Mouse (Mus musculus) Patski (cell line): Measurements from ENCODE around the gene Vamp5. TPM values are rescaled to one million over a fixed set of nuclear protein-coding genes. Genes with fewer than 3 reads are reported as not detected.

Source experiments
- ATAC-seq: fragments of 100-300 bp; one replicate; pipeline ENCODE4 v1.8.0; 2021
- CTCF ChIA-PET: fragments of 350-600 bp; sonication (Branson Sonifier 250); formaldehyde crosslinking; loops from one replicate; lab custom pipeline; 2022; ENCODE audit warnings: inconsistent platforms; lab: Charles Lee
- POLR2A ChIA-PET: fragments of 350-600 bp; sonication (Branson Sonifier 250); formaldehyde crosslinking; loops from one replicate; lab custom pipeline; 2022; ENCODE audit warnings: antibody characterized with exemption, inconsistent platforms; lab: Charles Lee
- DNase-seq: peaks from one replicate; pipeline ENCODE4 v3.0.0-alpha.2; 2011; ENCODE audit warnings: low read depth, low spot score
- H3K27me3 ChIP-seq: fragments of 371-371 bp; one replicate; pipeline ENCODE4 v1.5.1; 2021
- CTCF ChIP-seq: fragments of 100-300 bp; IDR thresholded peaks from one replicate; pipeline ENCODE4 v1.5.1; 2021
- in situ Hi-C: fragments of 300-500 bp; cut with MboI; formaldehyde crosslinking; loops from 3 replicates; pipeline ENCODE4 v1.11.1; 2018; ENCODE audit warnings: low pct_unique_long_range_greater_than_20kb, mixed read lengths
- polyA plus RNA-seq: library from polyadenylated mRNA; unstranded; gene quantifications from one replicate; pipeline ENCODE4 v1.2.3, GENCODE M21; 2021

Gene Vamp5
- polyA plus RNA-seq, 1 experiment from 2014 or later: 33.2 TPM

- ATAC-seq (no peak), DNase-seq (no peak)
- CTCF ChIA-PET: no interaction called here
- no peaks in the 10 kb centered on the region for H3K27me3 ChIP-seq
- POLR2A ChIA-PET: interaction anchor here (0.6 kb wide), 1 partner anchor 9 kb away, joined by 6 read pairs; no protein-coding TSS in a partner anchor
- in situ Hi-C loops: no loop called here
- TF ChIP-seq CTCF: no peak
These were observed 3.0 kb upstream of the Vamp5 start for GRCm38 (mm10) chr6:72383142-72383820.

- H3K27me3 ChIP-seq: no peaks in the 10 kb centered on the region
- TF ChIP-seq CTCF: no peak
- ATAC-seq: no peak
- no peak for DNase-seq
- ChIA-PET POLR2A (no interaction called here), CTCF (no interaction called here)
- in situ Hi-C loops: no loop called here
These were observed 2.2 kb upstream of the Vamp5 start for GRCm38 (mm10) chr6:72382494-72382893.

DNA sequence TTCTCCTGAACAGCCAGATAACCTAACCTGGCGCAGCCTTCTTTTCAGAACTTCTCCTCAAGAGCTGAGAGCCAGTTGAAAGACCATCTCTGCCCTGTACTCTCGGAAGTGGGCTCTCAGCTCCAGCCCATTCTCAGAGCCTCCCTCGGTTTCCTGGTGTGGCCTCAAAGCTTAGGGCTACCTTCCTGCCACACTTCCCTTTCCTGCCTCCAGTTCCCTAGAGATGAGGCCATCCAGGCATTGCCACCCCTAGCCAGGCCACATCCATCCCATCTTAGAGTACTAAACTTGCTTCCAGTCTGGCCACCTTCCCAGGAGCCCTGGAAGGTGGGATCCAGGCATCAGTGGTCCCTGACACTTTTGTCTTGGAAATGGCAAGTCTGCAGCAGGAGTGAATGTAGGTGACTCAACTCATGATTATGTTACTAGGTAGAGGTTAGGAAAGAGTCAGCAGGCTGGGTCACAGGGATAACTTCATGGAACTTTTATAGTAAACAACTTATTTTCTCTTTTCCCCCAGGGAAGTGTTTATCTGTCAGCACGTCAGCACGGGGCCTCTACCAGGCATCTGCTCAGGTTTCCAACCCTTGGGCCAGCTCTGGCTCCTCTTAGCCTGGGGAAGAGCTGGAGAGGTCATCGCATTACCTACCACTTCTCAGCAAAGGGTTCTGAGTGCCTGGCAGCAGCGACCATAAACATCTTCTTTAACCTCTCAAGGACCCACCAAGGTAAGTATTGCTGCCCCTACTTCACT is 714 bp downstream of the Vamp5 start:
- DNase-seq (no peak), ATAC-seq (peak; percentile 46)
- in situ Hi-C loops: no loop called here

GRCm38 (mm10) chr6:72378510-72379234 is 1.6 kb downstream of the Vamp5 start:
- DNase-seq (no peak), ATAC-seq (no peak)
- in situ Hi-C loops: no loop called here
- ChIA-PET CTCF (interaction anchor here (1.3 to 1.8 kb wide), 3 partner anchors 9 to 16 kb away, joined by 3 to 7 read pairs (median 3); no protein-coding TSS in a partner anchor), POLR2A (interaction anchor here (2.3 kb wide), 1 partner anchor 11 kb away, joined by 7 read pairs; no protein-coding TSS in a partner anchor)
- no peak for TF ChIP-seq CTCF
- no peaks in the 10 kb centered on the region for H3K27me3 ChIP-seq

More for the DNA sequence above, 714 bp downstream of the Vamp5 start:
- ChIA-PET CTCF (interaction anchor here (1.2 to 2.2 kb wide), 6 partner anchors 10 to 161 kb away, joined by 3 to 11 read pairs (median 3); partner anchors contain the start of gene Vamp8), POLR2A (interaction anchor here (0.9 to 2.3 kb wide), 4 partner anchors 10 to 33 kb away, joined by 3 to 7 read pairs (median 3); no protein-coding TSS in a partner anchor)
- no peak for TF ChIP-seq CTCF
- H3K27me3 ChIP-seq: no peaks in the 10 kb centered on the region

GRCm38 (mm10) chr6:72374820-72375563 is 5.3 kb downstream of the Vamp5 start:
- H3K27me3 ChIP-seq: no peaks in the 10 kb centered on the region
- ChIA-PET CTCF (no interaction called here), POLR2A (interaction anchor here (0.7 to 1.4 kb wide), 2 partner anchors 8 to 20 kb away, joined by 6 to 7 read pairs; partner anchors contain the start of gene Tmem150a)
- no peak for DNase-seq
- no peak for ATAC-seq
- in situ Hi-C loops: no loop called here
- TF ChIP-seq CTCF: no peak

DNA sequence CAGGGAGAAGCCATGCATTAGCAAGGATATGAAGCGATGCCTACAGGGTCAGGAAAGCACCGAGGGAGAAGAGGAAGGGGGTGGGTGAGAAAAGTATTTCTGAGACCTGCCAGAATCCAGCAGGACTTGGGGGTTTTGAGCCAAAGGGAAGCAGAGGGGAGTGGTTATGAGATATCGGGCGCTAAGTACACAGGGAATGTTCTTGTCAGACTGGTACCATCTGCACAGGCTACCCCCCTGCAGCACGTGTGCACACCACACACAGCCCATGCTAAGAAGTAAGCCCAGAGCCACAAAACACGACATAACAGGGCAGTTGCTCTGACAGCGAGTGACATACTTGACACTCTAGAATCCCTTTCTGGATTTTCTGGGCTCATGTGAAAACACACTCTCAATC is 6.1 kb downstream of the Vamp5 start:
- H3K27me3 ChIP-seq: no peaks in the 10 kb centered on the region
- no peak for TF ChIP-seq CTCF
- in situ Hi-C loops: no loop called here
- ChIA-PET POLR2A (no interaction called here), CTCF (no interaction called here)
- ATAC-seq (no peak), DNase-seq (no peak)

DNA sequence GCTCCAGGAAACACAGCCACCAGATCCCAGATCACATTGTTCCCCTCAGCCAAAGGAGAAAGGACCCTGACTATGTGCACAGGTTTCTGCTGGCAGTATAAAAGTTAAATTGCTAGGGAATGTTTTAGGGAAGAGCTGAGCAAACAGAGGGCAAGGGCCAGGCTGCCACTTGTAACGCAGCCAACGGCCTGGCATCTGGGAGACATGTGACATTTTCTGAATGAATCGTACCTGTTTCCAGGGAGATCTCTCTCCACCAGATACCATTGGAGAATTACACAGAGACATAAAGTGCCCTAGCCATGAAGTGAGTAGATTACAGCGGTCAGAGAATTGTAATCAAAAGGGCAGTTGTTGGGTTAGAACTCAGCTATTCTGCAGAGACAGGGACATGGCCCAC is 7.1 kb downstream of the Vamp5 start:
- H3K27me3 ChIP-seq: no peaks in the 10 kb centered on the region
- DNase-seq: no peak
- CTCF ChIA-PET: interaction anchor here (1.0 kb wide), 1 partner anchor 17 kb away, joined by 3 read pairs; the partner anchor contains the start of gene Vamp8
- in situ Hi-C loops: no loop called here
- ATAC-seq: no peak
- POLR2A ChIA-PET: no interaction called here
- no peak for TF ChIP-seq CTCF

DNA sequence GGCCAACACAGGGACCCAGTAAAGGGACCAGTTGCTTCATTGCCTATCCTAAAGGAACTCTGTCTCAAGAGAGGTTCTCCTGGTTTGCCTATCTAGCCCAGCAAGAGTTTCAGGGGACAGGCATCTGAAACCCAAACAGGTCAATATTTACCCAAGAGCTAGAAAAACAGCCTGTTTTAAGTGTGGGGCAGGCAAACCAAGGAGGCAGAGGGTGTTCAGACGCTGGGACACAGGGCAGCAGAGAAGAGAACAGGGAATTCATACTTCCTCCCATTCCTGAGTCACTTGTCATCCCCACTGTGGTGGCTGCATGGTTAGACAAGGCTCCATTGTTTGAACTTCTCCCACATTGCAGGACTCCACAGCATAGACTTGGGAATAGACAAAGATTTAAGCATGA is 8.7 kb downstream of the Vamp5 start:
- DNase-seq (no peak), ATAC-seq (peak; percentile 45)
- CTCF ChIA-PET: interaction anchor here (1.1 to 1.9 kb wide), 2 partner anchors 9 to 19 kb away, joined by 4 to 6 read pairs; partner anchors contain the start of gene Vamp8
- no peak for TF ChIP-seq CTCF
- H3K27me3 ChIP-seq: no peaks in the 10 kb centered on the region
- in situ Hi-C loops: no loop called here
- POLR2A ChIA-PET: interaction anchor here (1.1 kb wide), 1 partner anchor 19 kb away, joined by 4 read pairs; the partner anchor contains the start of gene Vamp8

GRCm38 (mm10) chr6:72371147-72371546 is 9.1 kb downstream of the Vamp5 start:
- DNase-seq (no peak), ATAC-seq (peak; percentile 75)
- CTCF ChIA-PET: interaction anchor here (1.1 to 2.2 kb wide), 3 partner anchors 10 to 19 kb away, joined by 4 to 7 read pairs (median 6); partner anchors contain the start of genes Tmem150a and Vamp8
- no peak for TF ChIP-seq CTCF
- in situ Hi-C loops: no loop called here
- H3K27me3 ChIP-seq: no peaks in the 10 kb centered on the region
- POLR2A ChIA-PET: interaction anchor here (1.1 kb wide), 1 partner anchor 19 kb away, joined by 4 read pairs; the partner anchor contains the start of gene Vamp8
